Mouse (Mus musculus) bone marrow macrophage, adult 2 months (primary cell): ENCODE measurements around the gene Oser1. TPM values are rescaled to one million over a fixed set of nuclear protein-coding genes. Genes with fewer than 3 reads are reported as not detected.

Experiments
- H3K27ac ChIP-seq: 2 replicates; pipeline ENCODE4 v1.5.1; 2012; ENCODE audit warnings: low read depth, low read length; ENCODE audit not compliant: insufficient read depth
- H3K4me1 ChIP-seq: 2 replicates; pipeline ENCODE4 v1.6.1; 2012; ENCODE audit warnings: low read length; ENCODE audit not compliant: control insufficient read depth, insufficient read depth
- H3K4me3 ChIP-seq: 2 replicates; pipeline ENCODE4 v1.5.1; 2012; ENCODE audit warnings: mild to moderate bottlenecking, low read length, moderate library complexity; ENCODE audit not compliant: insufficient read depth
- CTCF ChIP-seq: IDR thresholded peaks from 2 replicates; pipeline ENCODE4 v1.5.1; 2012; ENCODE audit warnings: low read depth, mild to moderate bottlenecking, low read length, moderate library complexity
- POLR2A ChIP-seq: IDR thresholded peaks from 2 replicates; pipeline ENCODE4 v1.6.1; 2012; ENCODE audit warnings: mild to moderate bottlenecking, low read depth, low read length, borderline replicate concordance
- polyA plus RNA-seq: library from polyadenylated mRNA; stranded (reverse); fragments of >200 nt; gene quantifications from 2 replicates; pipeline ENCODE4 v1.2.4, GENCODE M21; 2012; ENCODE audit not compliant: missing spikeins, insufficient read depth, insufficient read length

Gene Oser1
- polyA plus RNA-seq, 1 experiment: 68.5 TPM

DNA sequence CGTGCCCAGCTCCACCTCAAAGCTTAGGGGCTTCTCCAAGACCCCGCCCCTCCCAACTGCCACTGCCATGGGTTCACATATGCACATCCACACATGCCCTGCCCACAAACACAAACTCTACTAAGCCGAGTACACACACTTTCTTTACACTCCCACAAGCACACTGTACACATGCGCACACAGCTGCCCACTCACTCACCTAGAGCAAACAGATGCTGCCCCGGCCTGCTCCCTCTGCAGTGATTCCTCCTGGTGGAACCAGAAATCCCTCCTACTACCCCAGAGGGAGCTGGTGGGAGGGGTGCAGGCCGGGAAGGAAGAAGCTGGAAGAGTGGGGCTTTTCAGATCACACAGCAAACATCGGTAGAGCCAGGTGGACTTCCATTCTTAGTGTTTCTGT, 19.5 kb upstream of the Oser1 start:
- Histone ChIP-seq H3K4me1 (no peaks in the 10 kb centered on the region), H3K27ac (no peak overlapping the region), H3K4me3 (no peak overlapping the region)
- TF ChIP-seq POLR2A (no peak), CTCF (no peak)

DNA sequence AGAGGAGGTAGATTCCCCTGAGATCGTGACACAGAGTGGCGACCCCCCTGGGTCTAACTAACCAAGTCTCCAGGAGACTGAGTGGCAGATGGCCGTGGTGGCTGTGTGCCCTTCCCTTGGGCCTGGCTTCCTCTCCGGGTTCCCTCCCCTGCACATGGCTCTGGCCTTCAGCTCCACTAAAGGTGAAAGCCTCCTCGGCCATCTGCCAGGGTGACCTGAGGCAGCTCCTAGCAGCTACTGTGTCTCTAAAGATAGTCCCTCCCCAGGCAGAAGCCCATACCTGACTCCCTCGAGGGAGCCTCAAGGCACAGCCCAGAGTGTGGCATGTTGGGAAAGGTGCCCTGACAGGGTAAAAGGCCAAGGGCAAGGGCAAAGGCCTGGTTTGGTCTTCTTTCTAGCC, 19.0 kb upstream of the Oser1 start:
- Histone ChIP-seq H3K4me1 (peaks cover under 1% of the 10 kb centered on the region; the same call in 1 of the 2 replicates), H3K27ac (no peak overlapping the region), H3K4me3 (no peak overlapping the region)
- no peak for TF ChIP-seq CTCF
- no peak for TF ChIP-seq POLR2A

GRCm38 (mm10) chr2:163439488-163439887, 15.0 kb upstream of the Oser1 start:
- Histone ChIP-seq H3K4me3 (no peak overlapping the region), H3K4me1 (peaks cover 12% of the 10 kb centered on the region), H3K27ac (no peak overlapping the region)
- no peak for TF ChIP-seq CTCF
- TF ChIP-seq POLR2A: no peak

- no peak overlapping the region for H3K27ac ChIP-seq
- peaks cover 18% of the 10 kb centered on the region for H3K4me1 ChIP-seq
- H3K4me3 ChIP-seq: peak overlapping the region; percentile 44
- TF ChIP-seq CTCF (no peak), POLR2A (no peak)
These were observed 14.3 kb upstream of the Oser1 start for GRCm38 (mm10) chr2:163438619-163439451.

- Histone ChIP-seq H3K4me1 (peaks cover 22% of the 10 kb centered on the region), H3K27ac (no peak within 1 kb of the TSS), H3K4me3 (peak within 1 kb of the TSS; percentile 44)
- no peak for TF ChIP-seq CTCF
- no peak for TF ChIP-seq POLR2A
These were observed 13.7 kb upstream of the Oser1 start, which contains the start of gene Gdap1l1 for GRCm38 (mm10) chr2:163438246-163438618. Gdap1l1 (plus strand) TSS chr2:163438476.

DNA sequence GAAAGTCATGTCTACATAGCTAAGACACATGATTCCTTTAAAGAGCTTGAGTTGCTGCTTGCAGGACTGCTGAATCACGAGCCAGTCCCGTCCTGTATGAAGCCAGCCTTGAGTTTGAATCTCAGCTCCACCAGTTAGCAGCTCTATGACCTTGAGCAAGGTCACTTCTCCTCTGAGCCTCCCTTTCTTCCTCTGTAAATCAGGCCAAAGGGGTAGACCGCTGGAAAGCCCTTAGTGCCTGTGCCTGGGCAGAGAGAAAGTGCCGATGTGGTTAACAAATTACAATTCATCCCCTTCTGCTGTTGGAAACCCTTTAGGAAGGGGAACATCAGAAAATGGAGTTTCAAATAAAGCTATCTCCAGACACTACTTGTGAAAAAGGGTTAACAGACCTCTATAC, 13.3 kb upstream of the Oser1 start:
- Histone ChIP-seq H3K4me3 (no peak overlapping the region), H3K27ac (no peak overlapping the region), H3K4me1 (peaks cover 22% of the 10 kb centered on the region)
- TF ChIP-seq CTCF (no peak), POLR2A (no peak)

DNA sequence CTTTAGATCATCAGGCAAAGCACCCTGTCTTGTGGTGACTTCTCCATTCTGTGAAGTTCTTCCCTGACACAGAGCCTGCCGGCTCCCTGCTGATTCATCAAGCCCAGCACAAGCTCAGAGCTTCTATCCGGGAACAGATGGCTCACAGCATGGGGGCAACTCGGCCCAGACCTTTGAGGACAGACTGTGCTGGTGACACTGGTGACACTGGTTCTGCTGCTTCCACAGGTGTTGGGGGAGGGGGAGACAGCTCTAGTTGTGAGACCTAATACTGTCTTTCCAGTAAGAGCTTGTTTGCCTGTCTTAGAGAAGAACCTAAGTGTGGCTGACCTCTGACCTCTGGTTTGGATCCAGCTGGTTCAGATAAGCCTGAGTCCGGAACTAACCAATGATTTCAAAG, 9.5 kb upstream of the Oser1 start:
- H3K27ac ChIP-seq: peak overlapping the region; percentile 41; the same call in 1 of the 2 replicates
- H3K4me1 ChIP-seq: peaks cover 22% of the 10 kb centered on the region
- no peak overlapping the region for H3K4me3 ChIP-seq
- TF ChIP-seq CTCF: no peak
- no peak for TF ChIP-seq POLR2A

DNA sequence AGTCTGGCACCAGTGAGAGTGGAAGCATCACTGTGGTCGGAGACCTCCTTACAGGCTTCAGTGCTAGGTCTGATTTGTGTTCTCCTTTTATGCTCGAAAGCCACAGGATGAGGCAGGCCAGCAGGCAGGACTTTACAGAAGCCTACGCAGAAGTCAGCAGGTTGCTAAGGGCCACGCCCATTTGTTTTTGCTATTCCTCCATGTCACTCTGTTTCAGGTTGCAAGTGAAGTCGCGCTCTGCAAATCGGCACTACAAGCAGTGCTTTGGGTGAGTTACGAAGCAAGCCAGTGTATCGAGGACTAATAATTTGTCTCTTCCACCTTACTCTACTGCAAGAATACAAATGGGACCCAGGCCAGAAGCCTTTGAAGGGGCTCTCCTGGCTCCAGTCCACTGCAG, 6.8 kb upstream of the Oser1 start:
- H3K4me3 ChIP-seq: no peak overlapping the region
- H3K4me1 ChIP-seq: peaks cover 14% of the 10 kb centered on the region
- TF ChIP-seq POLR2A (no peak), CTCF (no peak)
- H3K27ac ChIP-seq: no peak overlapping the region

DNA sequence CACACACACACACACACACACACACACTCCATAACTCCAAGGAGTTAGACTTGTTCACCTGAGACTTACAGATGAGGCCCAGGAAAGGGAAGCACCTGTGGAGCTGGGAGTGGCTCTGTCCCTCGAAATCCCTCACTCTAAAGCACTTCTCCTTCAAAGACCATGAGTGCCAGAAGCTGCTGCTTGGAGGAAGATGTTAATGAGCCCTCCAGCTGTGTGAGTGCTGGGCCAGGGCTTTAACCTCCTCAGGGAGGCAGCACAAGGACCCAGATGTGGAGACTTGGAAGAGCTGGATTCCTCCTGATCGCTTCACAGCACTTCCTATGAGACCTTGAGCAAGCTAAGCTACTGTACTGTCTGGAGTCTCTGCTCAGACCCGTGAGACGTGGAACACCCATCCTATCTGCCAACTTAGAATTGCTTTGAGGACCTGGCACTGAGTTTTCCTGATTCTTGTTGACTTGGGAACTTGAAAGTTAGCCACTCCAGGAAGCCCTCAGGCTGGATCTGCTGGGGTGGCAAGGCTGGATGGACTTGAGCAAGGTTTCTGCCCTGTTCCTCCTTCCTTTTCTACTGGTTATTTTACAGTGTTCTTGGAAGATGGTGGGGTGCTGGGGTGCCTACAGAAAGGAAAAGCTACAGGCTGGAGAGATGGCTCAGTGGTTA, 4.0 kb upstream of the Oser1 start:
- Histone ChIP-seq H3K27ac (no peak overlapping the region), H3K4me3 (no peak overlapping the region), H3K4me1 (peaks cover 7% of the 10 kb centered on the region)
- no peak for TF ChIP-seq POLR2A

- TF ChIP-seq CTCF (no peak), POLR2A (no peak)
- Histone ChIP-seq H3K27ac (peak overlapping the region; percentile 38), H3K4me1 (peaks cover 16% of the 10 kb centered on the region), H3K4me3 (no peak overlapping the region)
These were observed 1.4 kb downstream of the Oser1 start for GRCm38 (mm10) chr2:163422895-163423660.
